Mouse (Mus musculus): ENCODE measurements around the gene Vmn2r121. TPM values are rescaled to one million over a fixed set of nuclear protein-coding genes. Genes with fewer than 3 reads are reported as not detected.

The Vmn2r121 gene
- total RNA-seq (2012; rRNA removed): not detected in 2 replicates
- polyA plus RNA-seq (2012; ENCODE audit: insufficient read depth in 1 of 2, insufficient read length in 2 of 2, low read depth in 1 of 2, low replicate concordance in 2 of 2, missing spikeins in 1 of 2): not detected

DNA sequence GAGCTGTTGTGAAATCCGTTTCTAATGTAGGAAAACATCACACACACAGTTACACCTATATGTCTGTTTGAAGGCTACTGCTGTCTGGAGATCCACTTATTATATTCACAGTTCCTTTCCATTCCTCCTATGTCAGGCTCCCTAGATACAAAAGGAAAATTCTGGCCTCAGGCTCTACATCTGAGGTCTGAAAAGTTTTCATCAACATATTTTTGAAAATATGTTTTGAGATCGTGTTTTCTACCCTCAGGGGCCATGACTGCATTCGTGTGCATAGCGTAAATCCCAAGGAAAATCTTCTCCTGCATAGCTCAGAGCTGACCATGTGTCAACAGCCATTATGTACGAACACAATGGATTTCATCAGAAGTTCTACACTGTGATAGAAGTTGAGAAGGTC, at the start of gene Vmn2r121:
TSS of gene Vmn2r121 (minus strand) at position 101 of the 400 bp plus-strand sequence.
- no peaks in the 10 kb centered on the region for H3K27me3 ChIP-seq (ENCODE audit: control insufficient read depth in 1 of 2, insufficient read depth in 2 of 2, low read length in 2 of 2)
- no peak for DNase-seq (ENCODE audit: low read depth, low spot score)

More for the DNA sequence above, at the start of gene Vmn2r121:
- Histone ChIP-seq H3K4me1 (ENCODE audit: control insufficient read depth in 1 of 2, insufficient read depth in 2 of 2, low read length in 2 of 2) (no peaks in the 10 kb centered on the region), H3K27ac (ENCODE audit: control insufficient read depth, low read depth, low read length) (no peak within 1 kb of the TSS), H3K9ac (ENCODE audit: control insufficient read depth, low read depth, low read length, poor library complexity, severe bottlenecking) (no peak within 1 kb of the TSS), H3K79me2 (ENCODE audit: control insufficient read depth, insufficient read depth, low read length, poor library complexity) (no peaks in the 10 kb centered on the region), H3K9me3 (replicated peaks; ENCODE audit: insufficient read depth, low read length) (no peaks in the 10 kb centered on the region), H3K4me3 (ENCODE audit: control insufficient read depth in 1 of 2, insufficient read depth in 1 of 2, low read depth in 2 of 2, low read length in 2 of 2) (no peak within 1 kb of the TSS), H3K36me3 (ENCODE audit: control insufficient read depth in 1 of 2, insufficient read depth in 2 of 2, low read length in 2 of 2) (no peaks in the 10 kb centered on the region)
- no peak for TF ChIP-seq KAT2A (conservative IDR thresholded peaks at IDR 0.05; ENCODE audit: low read depth, low read length)
- TF ChIP-seq TBP (IDR thresholded peaks at IDR 0.05; ENCODE audit: low read depth, low read length): no peak
- TF ChIP-seq NRF1 (IDR thresholded peaks at IDR 0.05; ENCODE audit: insufficient read depth, low read depth, low read length, poor library complexity, severe bottlenecking): no peak
- TF ChIP-seq POLR2AphosphoS2 (IDR thresholded peaks at IDR 0.05; ENCODE audit: low read length): no peak
- no peak for TF ChIP-seq MEF2A (IDR thresholded peaks at IDR 0.05; ENCODE audit: extremely low read depth, insufficient replicate concordance, low read depth, low read length, poor library complexity, severe bottlenecking)
- no peak for TF ChIP-seq EP300 (IDR thresholded peaks at IDR 0.05; ENCODE audit: low read depth in 1 of 2, low read length in 2 of 2)
- TF ChIP-seq POLR2A (IDR thresholded peaks at IDR 0.05; ENCODE audit: control insufficient read depth in 1 of 2, insufficient read depth in 1 of 2, low read depth in 1 of 2, low read length in 2 of 2, poor library complexity in 1 of 2): no peak
- no peak for TF ChIP-seq MAZ (IDR thresholded peaks at IDR 0.05; ENCODE audit: low read depth, low read length)
- no peak for TF ChIP-seq CTCF (IDR thresholded peaks at IDR 0.05 in 2 of 3, conservative IDR thresholded peaks at IDR 0.05 in 1 of 3; ENCODE audit: control insufficient read depth in 1 of 3, insufficient read depth in 1 of 3, low read depth in 2 of 3, low read length in 3 of 3, poor library complexity in 1 of 3, severe bottlenecking in 1 of 3)
- no peak for TF ChIP-seq MAX (IDR thresholded peaks at IDR 0.05; ENCODE audit: low read length)
- no peak for TF ChIP-seq SMC3 (IDR thresholded peaks at IDR 0.05; ENCODE audit: low read depth, low read length)
- no peak for TF ChIP-seq ZNF384 (IDR thresholded peaks at IDR 0.05; ENCODE audit: low read depth, low read length)
- TF ChIP-seq UBTF (IDR thresholded peaks at IDR 0.05; ENCODE audit: borderline replicate concordance, insufficient read depth, low read depth, low read length): no peak
- TF ChIP-seq CHD1 (IDR thresholded peaks at IDR 0.05; ENCODE audit: low read depth, low read length): no peak
- TF ChIP-seq MXI1 (IDR thresholded peaks at IDR 0.05; ENCODE audit: low read depth, low read length): no peak

All from MEL (cell line).